In genomic region chr19:3743851-3744512, GRCm38 (mm10) we compare ENCODE assay signal across 8 mouse cellular contexts. TPM values are rescaled to one million over a fixed set of nuclear protein-coding genes. Genes with fewer than 3 reads are reported as not detected.
A peak's percentile ranks its signal among the peaks of the same experiment; 100 is the strongest.
DNase-seq lines count a peak whose midpoint lies in the region; TF ChIP-seq lines count a peak whose summit lies in the region.

No protein-coding gene starts in this region.

- no peaks in the 10 kb centered on the region for H3K27me3 ChIP-seq in E14TG2a.4 (ENCODE audit: insufficient read depth, low read length)

- peaks cover 14% of the 10 kb centered on the region for H3K4me1 ChIP-seq in E14TG2a.4 (replicated peaks; ENCODE audit: low read depth, low read length)
- no peaks in the 10 kb centered on the region; the same call in 1 of the 2 replicates for H3K4me1 ChIP-seq in bone marrow, adult 2 months (ENCODE audit: control insufficient read depth, insufficient read depth, low read length)
- no peaks in the 10 kb centered on the region for H3K4me1 ChIP-seq in embryonic fibroblast, embryonic 13.5 days (ENCODE audit: control insufficient read depth, insufficient read depth, low read length)
- no peaks in the 10 kb centered on the region for H3K4me1 ChIP-seq in olfactory bulb, adult 2 months (ENCODE audit: control insufficient read depth, insufficient read depth, low read length)

- H3K4me3 ChIP-seq in E14TG2a.4 (replicated peaks; ENCODE audit: low read length): peak overlapping the region; percentile 74
- peak overlapping the region; percentile 62 for H3K4me3 ChIP-seq in bone marrow, adult 2 months (replicated peaks; ENCODE audit: control insufficient read depth, low read depth, low read length)
- peak overlapping the region; percentile 32 for H3K4me3 ChIP-seq in embryonic fibroblast, embryonic 13.5 days (ENCODE audit: insufficient read depth, low read length)
- peak overlapping the region; percentile 60 for H3K4me3 ChIP-seq in olfactory bulb, adult 2 months (ENCODE audit: insufficient read depth, low read depth, low read length)

- 11% methylated on average over 13 of the region's 13 CpGs for WGBS in bone marrow, adult 2 months
- WGBS in olfactory bulb, adult 2 months: 3% methylated on average over 13 of the region's 13 CpGs

- no peak for TF ChIP-seq POLR2A in bone marrow, adult 2 months (IDR thresholded peaks at IDR 0.05; ENCODE audit: borderline replicate concordance, control insufficient read depth, low read depth, low read length)
- TF ChIP-seq POLR2A in embryonic fibroblast, embryonic 13.5 days (IDR thresholded peaks at IDR 0.05; ENCODE audit: low read depth, low read length): peak; percentile 62
- TF ChIP-seq POLR2A in olfactory bulb, adult 2 months (IDR thresholded peaks at IDR 0.05; ENCODE audit: insufficient read depth, low read depth, low read length): peak; percentile 34; the same call in 1 of the 2 replicates

- intact Hi-C loops in heart, postnatal 14 days (cut with DNase I): no loop called here

- H3K36me3 ChIP-seq in E14TG2a.4 (ENCODE audit: insufficient read depth, low read length): no peaks in the 10 kb centered on the region

- no peak for TF ChIP-seq CTCF in E14TG2a.4 (conservative IDR thresholded peaks at IDR 0.05; ENCODE audit: low read length)
- TF ChIP-seq CTCF in bone marrow, adult 2 months (IDR thresholded peaks at IDR 0.05; ENCODE audit: control insufficient read depth, insufficient read depth, low read length): no peak
- no peak for TF ChIP-seq CTCF in embryonic fibroblast, embryonic 13.5 days (IDR thresholded peaks at IDR 0.05; ENCODE audit: borderline replicate concordance, insufficient read depth, low read length)
- no peak for TF ChIP-seq CTCF in olfactory bulb, adult 2 months (IDR thresholded peaks at IDR 0.05; ENCODE audit: insufficient read depth, low read depth, low read length)

- H3K9me3 ChIP-seq in E14TG2a.4 (ENCODE audit: low read length): peaks cover 29% of the 10 kb centered on the region

- 0 out of 2 replicates have a peak overlapping the region, but pooled peaks have one; percentile 39 for H3K27ac ChIP-seq in bone marrow, adult 2 months (ENCODE audit: control insufficient read depth, insufficient read depth, low read depth, low read length, poor library complexity)
- H3K27ac ChIP-seq in embryonic fibroblast, embryonic 13.5 days (ENCODE audit: insufficient read depth, low read length): no peak overlapping the region
- H3K27ac ChIP-seq in olfactory bulb, adult 2 months (ENCODE audit: insufficient read depth, low read depth, low read length): peak overlapping the region; percentile 44

- DNase-seq in heart, postnatal 14 days: peak; percentile 32 to 61
- DNase-seq in layer of hippocampus, adult 11-12 months (ENCODE audit: low spot score): peak; percentile 61
- peak; percentile 68 to 74 for DNase-seq in lung, adult 18-20 months
- DNase-seq in urinary bladder, postnatal 14 days (ENCODE audit: low spot score): peak; percentile 58

RNA-seq across cellular contexts. Expression of gene Kmt5b, which starts 23.2 kb away (rescaled TPM):
- 24.3 and 43.2 TPM in 2 replicates for polyA plus RNA-seq in bone marrow, adult 2 months (2011; ENCODE audit: insufficient read depth, insufficient read length, low replicate concordance, missing spikeins)
- 36.9 and 47.1 TPM in 2 replicates for polyA plus RNA-seq in embryonic fibroblast, embryonic 13.5 days (2011; ENCODE audit: insufficient read length, low read depth, missing spikeins)
- 10 to 100 TPM; 35.3 to 40.1 TPM for total RNA-seq in heart, postnatal 14 days (2021)
- 90.0 TPM in 1 of 2 replicates, not detected in the other for polyA plus RNA-seq in olfactory bulb, adult 2 months (2012; ENCODE audit: insufficient read depth, insufficient read length, low replicate concordance, missing spikeins)

RNA-seq across cellular contexts. Expression of gene 1810055G02Rik, which starts 35.9 kb away (rescaled TPM):
- polyA plus RNA-seq in bone marrow, adult 2 months (2011; ENCODE audit: insufficient read depth, insufficient read length, low replicate concordance, missing spikeins): 1.8 and 6.0 TPM in 2 replicates
- polyA plus RNA-seq in embryonic fibroblast, embryonic 13.5 days (2011; ENCODE audit: insufficient read length, low read depth, missing spikeins): 53.5 and 57.9 TPM in 2 replicates
- 1 to 10 TPM; 8.9 TPM for total RNA-seq in heart, postnatal 14 days (2021)
- not detected in 2 replicates for polyA plus RNA-seq in olfactory bulb, adult 2 months (2012; ENCODE audit: insufficient read depth, insufficient read length, low replicate concordance, missing spikeins)

RNA-seq across cellular contexts. Expression of gene Lrp5, which starts 57.6 kb away (rescaled TPM):
- 4.5 and 5.8 TPM in 2 replicates for polyA plus RNA-seq in bone marrow, adult 2 months (2011; ENCODE audit: insufficient read depth, insufficient read length, low replicate concordance, missing spikeins)
- polyA plus RNA-seq in embryonic fibroblast, embryonic 13.5 days (2011; ENCODE audit: insufficient read length, low read depth, missing spikeins): 32.0 and 32.7 TPM in 2 replicates
- 10 to 100 TPM; 47.8 to 52.8 TPM for total RNA-seq in heart, postnatal 14 days (2021)
- not detected in 2 replicates for polyA plus RNA-seq in olfactory bulb, adult 2 months (2012; ENCODE audit: insufficient read depth, insufficient read length, low replicate concordance, missing spikeins)
